Mouse (Mus musculus) splenic B cell, adult 2 months (primary cell): ENCODE measurements around the gene Ttc7b.

Experiments
- DNase-seq: peaks from one replicate; pipeline ENCODE4 v3.0.0-alpha.2; 2011; ENCODE audit warnings: low read depth, low spot score
- H3K27me3 ChIP-seq: 2 replicates; pipeline ENCODE4 v1.6.1; 2012; ENCODE audit warnings: mild to moderate bottlenecking, low read length, moderate library complexity, mixed read lengths; ENCODE audit not compliant: control insufficient read depth, poor library complexity, insufficient read depth, severe bottlenecking
- H3K36me3 ChIP-seq: 2 replicates; pipeline ENCODE4 v1.6.1; 2012; ENCODE audit warnings: mild to moderate bottlenecking, low read length, moderate library complexity, mixed read lengths; ENCODE audit not compliant: control insufficient read depth, poor library complexity, insufficient read depth, severe bottlenecking

Gene Ttc7b

DNA sequence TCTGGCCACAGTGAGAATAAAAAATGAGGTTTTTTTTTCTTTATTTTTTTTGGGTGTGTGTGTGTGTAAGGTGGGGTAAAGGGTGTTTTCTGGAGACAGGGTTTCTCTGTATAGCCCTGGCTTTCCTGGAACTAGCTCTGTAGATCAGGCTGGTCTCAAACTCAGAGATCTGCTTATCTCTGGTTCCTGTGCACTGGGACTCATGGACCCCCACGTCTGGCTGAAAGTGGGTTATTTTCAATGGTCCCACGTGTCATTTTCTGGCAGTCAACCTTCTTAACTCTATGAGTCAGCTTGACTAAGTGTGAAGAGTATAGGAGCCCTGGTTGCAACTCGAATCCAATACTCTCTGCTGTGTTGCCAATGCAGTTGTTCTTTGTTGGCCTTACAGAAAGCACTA lies 127.1 kb downstream of the Ttc7b start:
- DNase-seq = no peak
- no peaks in the 10 kb centered on the region for H3K27me3 ChIP-seq
- peaks cover 2% of the 10 kb centered on the region; the same call in 1 of the 2 replicates for H3K36me3 ChIP-seq

DNA sequence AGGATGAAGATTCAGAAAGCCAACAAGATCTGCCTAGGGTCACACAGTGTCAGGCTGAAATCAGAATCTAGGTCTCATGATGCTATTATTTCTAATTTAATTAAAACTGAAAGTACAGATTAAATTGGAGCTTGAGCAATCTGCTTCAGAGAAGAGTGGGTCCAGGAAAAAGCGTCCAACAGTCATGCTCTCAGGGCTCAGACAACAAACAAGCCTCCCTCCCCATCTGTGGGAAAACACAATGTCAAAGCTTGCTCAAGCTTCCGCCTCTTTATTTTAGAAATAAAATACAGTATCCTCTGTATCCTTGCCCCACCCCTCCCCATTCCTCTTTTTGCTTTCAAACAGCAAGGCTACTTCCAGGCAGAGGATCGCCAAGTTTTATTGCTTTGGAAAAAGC lies 127.5 kb downstream of the Ttc7b start:
- H3K27me3 ChIP-seq = no peaks in the 10 kb centered on the region
- no peak for DNase-seq
- H3K36me3 ChIP-seq = peaks cover 2% of the 10 kb centered on the region; the same call in 1 of the 2 replicates

- no peaks in the 10 kb centered on the region for H3K27me3 ChIP-seq
- H3K36me3 ChIP-seq = peaks cover 2% of the 10 kb centered on the region; the same call in 1 of the 2 replicates
- DNase-seq = no peak
Observed at GRCm38 (mm10) chr12:100392466-100392865, 128.2 kb downstream of the Ttc7b start.

GRCm38 (mm10) chr12:100391890-100392289 lies 128.7 kb downstream of the Ttc7b start:
- no peaks in the 10 kb centered on the region for H3K27me3 ChIP-seq
- no peak for DNase-seq
- H3K36me3 ChIP-seq = peaks cover 2% of the 10 kb centered on the region; the same call in 1 of the 2 replicates

- no peak for DNase-seq
- Histone ChIP-seq H3K27me3 (no peaks in the 10 kb centered on the region), H3K36me3 (peaks cover 2% of the 10 kb centered on the region; the same call in 1 of the 2 replicates)
Observed at GRCm38 (mm10) chr12:100389878-100390710, 130.5 kb downstream of the Ttc7b start.

DNA sequence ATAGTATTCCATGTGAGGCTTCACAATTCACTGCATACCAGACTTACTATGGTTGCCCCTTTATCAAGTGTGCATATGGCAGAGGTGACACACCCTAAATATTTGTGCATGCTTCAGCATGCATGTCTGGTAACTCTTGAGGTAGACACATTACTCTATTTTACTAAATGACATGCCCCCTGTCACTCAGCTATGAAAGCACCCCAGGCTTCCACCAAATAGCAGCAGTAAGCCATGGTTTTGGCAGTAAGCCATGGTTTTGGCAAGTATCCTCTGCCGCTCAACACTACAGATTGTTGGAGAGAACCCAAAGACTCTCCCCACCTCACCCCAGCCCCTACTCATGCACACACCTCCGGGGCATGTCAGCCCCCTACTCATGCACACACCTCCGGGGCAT lies 134.4 kb downstream of the Ttc7b start:
- no peaks in the 10 kb centered on the region; the same call in none of the 2 replicates for H3K36me3 ChIP-seq
- DNase-seq = no peak
- H3K27me3 ChIP-seq = no peaks in the 10 kb centered on the region

DNA sequence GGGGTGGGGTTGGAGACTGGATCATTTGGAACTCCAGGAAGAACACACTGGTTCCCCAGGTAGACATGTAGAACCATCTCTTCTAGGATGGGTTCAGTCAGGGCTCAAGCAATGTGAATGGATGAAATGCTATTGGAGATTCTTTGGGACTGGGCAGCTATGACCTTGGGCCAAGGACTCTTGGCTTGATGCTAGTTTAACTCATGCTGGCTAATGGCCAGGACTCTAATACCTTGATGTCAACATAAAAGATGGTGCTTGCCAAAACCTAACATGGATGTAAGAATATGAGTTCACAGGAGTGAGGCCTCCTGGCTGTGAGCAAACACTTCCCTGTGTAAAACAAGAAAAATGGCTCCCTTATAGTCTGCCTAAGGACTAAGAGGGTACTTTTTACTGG lies 138.1 kb downstream of the Ttc7b start:
- no peaks in the 10 kb centered on the region; the same call in none of the 2 replicates for H3K36me3 ChIP-seq
- H3K27me3 ChIP-seq = no peaks in the 10 kb centered on the region
- no peak for DNase-seq

- H3K36me3 ChIP-seq = no peaks in the 10 kb centered on the region; the same call in none of the 2 replicates
- DNase-seq = no peak
- no peaks in the 10 kb centered on the region for H3K27me3 ChIP-seq
Observed at GRCm38 (mm10) chr12:100381941-100382340, 138.7 kb downstream of the Ttc7b start.

DNA sequence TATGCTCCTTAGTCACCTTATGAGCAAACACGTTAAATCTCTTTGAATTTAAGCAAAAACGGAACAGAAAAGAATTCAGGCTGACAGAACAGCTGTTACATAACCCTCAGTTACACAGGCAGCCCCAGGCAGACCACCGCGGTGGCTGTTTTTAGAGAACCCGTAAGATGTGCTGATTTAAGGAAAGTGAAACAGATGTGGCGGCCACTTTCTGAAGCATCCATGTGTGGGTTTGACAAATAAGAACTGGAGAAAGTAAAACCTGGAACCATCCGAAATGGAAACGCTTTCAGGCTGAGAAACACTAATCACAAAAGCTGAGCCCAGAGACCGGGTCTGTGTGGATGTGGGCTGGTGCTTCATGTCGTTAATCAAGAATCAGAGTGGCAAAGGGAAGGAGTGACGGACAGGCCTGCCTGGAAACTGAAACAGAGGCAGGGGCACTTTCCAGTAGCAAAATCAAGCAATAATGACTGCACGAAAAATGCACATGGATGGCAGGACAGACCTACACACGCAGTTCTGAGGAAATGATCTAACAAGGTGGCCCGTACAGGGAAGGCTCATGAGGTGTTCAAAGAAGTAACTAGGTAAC lies 139.8 kb downstream of the Ttc7b start:
- no peaks in the 10 kb centered on the region for H3K27me3 ChIP-seq
- DNase-seq = peak; percentile 56
- no peaks in the 10 kb centered on the region; the same call in none of the 2 replicates for H3K36me3 ChIP-seq

DNA sequence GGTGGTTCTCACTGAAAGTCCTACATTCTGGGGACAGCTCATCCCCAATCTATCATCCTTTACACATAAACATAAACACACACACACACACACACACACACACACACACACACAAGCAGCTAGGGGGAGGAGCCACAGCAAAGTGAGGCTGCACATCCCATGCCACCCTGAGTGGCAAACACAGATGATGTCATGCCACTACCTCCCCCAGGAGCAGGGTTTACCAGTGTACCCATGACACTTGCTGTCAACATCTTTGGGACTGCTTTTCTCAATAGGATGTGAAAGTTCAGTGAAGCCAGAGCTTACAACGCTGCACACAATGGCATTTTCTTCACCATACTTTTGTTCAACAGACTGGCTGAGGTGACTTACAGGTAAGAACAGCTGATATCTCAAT lies 140.8 kb downstream of the Ttc7b start:
- no peaks in the 10 kb centered on the region for H3K27me3 ChIP-seq
- H3K36me3 ChIP-seq = no peaks in the 10 kb centered on the region; the same call in none of the 2 replicates
- peak; percentile 76 for DNase-seq

DNA sequence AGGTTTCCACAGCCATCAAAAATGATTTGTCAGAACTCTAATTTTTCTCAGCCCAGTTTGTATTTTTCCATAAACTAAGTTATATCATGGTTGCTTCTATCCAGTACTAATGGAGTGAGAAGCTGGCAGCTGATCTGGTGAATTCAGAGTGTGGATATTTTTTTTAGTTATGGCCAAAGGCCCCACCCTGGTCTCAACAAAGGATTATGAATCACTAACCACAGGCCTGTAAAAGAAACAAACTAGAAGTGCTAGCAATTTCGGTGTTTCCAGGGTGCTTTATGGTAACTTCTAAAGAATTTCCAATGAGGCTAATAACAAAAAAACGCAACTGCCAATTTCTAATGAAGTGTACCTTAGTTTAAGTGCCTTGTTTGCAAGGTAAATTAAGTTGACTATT lies 142.4 kb downstream of the Ttc7b start:
- no peak for DNase-seq
- Histone ChIP-seq H3K27me3 (no peaks in the 10 kb centered on the region), H3K36me3 (no peaks in the 10 kb centered on the region; the same call in 1 of the 2 replicates)

DNA sequence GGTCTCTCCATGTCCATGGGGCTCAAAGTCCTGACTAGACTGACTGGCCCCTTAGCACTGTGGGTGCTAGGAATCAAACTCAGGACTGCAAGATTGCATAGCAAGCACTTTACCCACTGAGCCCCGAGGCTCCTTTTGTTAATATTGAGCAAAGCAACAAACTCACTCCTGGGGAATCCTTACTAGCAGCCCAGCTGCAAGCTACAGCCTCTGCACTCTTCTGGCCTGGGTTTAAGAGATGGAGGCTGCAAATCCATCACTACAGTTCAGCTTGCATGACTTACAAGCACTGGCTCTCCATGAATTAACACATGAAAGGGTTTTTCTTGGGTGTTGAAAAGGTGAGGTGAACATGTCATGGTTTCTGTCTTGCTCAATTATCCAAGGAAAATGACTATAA lies 142.8 kb downstream of the Ttc7b start:
- H3K27me3 ChIP-seq = no peaks in the 10 kb centered on the region
- DNase-seq = no peak
- H3K36me3 ChIP-seq = no peaks in the 10 kb centered on the region; the same call in 1 of the 2 replicates

DNA sequence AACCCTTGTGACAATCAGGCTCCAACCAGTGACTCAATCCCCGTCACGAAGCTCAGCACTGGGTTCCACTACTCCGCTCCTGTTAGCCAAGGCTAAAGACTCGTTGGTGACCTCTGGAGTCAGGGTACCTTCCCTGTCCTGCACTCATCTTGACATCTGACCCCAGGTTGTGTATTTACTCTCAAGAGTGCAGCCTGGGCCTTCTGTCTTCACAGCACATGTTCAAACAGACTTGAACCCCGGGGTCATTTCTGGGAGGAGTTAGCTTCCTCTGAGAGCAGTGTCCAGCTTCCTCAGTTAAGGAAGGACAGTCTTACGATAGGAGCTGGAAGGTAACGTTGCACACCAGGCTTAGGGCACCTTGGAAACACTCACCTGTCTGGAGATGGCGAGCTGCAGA lies 144.8 kb downstream of the Ttc7b start:
- no peaks in the 10 kb centered on the region for H3K27me3 ChIP-seq
- H3K36me3 ChIP-seq = no peaks in the 10 kb centered on the region; the same call in 1 of the 2 replicates
- no peak for DNase-seq

DNA sequence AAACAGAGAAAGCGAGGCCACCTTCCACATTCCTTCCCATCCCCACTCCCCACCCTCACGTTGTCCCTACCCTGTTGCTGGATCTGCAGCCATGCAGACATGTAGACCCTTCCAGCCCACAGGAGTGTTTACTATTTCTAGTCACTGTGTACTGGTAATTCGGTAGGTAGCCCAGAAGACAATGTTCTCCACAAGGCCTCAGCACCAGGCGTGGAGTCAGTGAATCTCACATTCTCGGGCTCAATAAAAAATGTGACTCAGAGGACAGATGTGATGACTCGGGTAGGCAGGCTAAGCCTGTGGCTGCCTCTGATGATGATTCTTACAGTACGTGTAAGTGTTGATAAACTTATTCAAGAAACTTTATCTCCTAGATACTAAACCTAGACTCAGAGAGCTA lies 147.8 kb downstream of the Ttc7b start:
- Histone ChIP-seq H3K36me3 (no peaks in the 10 kb centered on the region; the same call in 1 of the 2 replicates), H3K27me3 (no peaks in the 10 kb centered on the region)
- DNase-seq = no peak

DNA sequence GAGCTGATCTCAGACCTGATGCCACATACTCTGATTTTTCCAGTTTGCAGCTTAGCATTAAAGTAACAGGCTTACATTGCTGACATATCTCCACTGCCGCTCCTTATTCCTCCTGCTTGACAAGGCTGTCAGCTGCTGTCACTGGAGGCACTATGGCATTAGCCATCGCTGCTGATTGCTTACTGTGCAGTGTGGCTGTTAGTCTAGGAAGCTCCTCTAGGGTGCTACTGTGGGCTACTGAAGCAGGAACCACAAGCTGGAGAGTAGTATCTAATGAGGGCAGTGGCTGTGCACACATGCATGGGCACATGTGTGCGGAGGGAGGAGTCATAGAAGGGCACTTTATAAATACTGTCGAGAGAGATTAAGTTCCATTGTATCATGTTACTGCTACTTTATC lies 148.6 kb downstream of the Ttc7b start:
- Histone ChIP-seq H3K27me3 (no peaks in the 10 kb centered on the region), H3K36me3 (no peaks in the 10 kb centered on the region; the same call in 1 of the 2 replicates)
- DNase-seq = no peak
